Mouse (Mus musculus): ENCODE measurements around the gene Parva. TPM values are rescaled to one million over a fixed set of nuclear protein-coding genes. Genes with fewer than 3 reads are reported as not detected.

Gene Parva
- polyA plus RNA-seq, 1 experiment from 2014 or later, result 80.2 TPM

DNA sequence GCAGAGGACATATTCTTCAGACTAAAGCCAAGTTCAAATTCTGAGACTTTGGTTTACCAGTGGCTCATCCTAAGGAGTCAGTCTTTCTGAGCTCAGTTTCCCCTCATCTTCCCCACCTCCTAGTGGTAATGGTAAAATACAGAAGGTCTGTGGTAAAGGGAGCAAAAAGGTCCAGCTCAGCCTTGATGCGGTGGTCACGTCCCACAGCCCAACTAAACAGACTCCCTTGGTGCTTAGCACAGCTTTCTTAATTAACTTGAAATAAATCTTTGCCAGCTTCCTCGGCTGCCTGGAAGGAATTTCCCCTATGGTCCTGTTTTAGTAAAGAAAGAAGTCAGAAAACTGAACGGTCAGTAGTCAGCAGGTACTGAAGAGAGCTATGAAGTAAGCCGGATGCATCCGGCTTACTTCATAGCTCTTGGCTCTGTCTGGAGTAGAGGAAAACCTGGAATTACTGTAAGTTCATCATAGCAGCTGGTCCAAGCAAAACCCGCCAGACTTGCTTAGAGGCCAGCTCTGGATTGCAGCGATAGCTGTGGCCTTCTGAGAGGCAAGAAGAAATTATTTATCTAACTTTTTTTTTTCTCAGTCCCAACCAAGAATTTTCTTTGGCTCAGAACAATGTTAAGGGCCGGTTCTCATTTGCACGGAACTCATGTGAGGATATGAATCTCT, 176.3 kb downstream of the Parva start:
- DNase-seq (ENCODE audit: low spot score) (peak; percentile 93), ATAC-seq (replicated peaks; ENCODE audit: low FRiP score, low read depth) (peak; percentile 88)
- H3K4me2 ChIP-seq (ENCODE audit: low read length), result 0 out of 2 replicates have a peak overlapping the region, but pooled peaks have one; percentile 1
- 14% methylated on average over 10 of the region's 10 CpGs for WGBS
- H3K9ac ChIP-seq (ENCODE audit: low read depth, low read length), result no peak overlapping the region
- H3K27me3 ChIP-seq (ENCODE audit: insufficient read depth, low read length), result no peaks in the 10 kb centered on the region
- no peaks in the 10 kb centered on the region for H3K9me3 ChIP-seq (replicated peaks; ENCODE audit: low read length)
- peaks cover 10% of the 10 kb centered on the region for H3K4me1 ChIP-seq (replicated peaks; ENCODE audit: insufficient read depth, low read length)
- peak; percentile 44; the same call in 1 of the 2 replicates for TF ChIP-seq CTCF (IDR thresholded peaks at IDR 0.05; ENCODE audit: low read depth)
- H3K36me3 ChIP-seq (ENCODE audit: insufficient read depth, low read length), result no peaks in the 10 kb centered on the region
- peak overlapping the region; percentile 69 for H3K27ac ChIP-seq
- no peak overlapping the region for H3K4me3 ChIP-seq (replicated peaks; ENCODE audit: low read depth, low read length)

DNA sequence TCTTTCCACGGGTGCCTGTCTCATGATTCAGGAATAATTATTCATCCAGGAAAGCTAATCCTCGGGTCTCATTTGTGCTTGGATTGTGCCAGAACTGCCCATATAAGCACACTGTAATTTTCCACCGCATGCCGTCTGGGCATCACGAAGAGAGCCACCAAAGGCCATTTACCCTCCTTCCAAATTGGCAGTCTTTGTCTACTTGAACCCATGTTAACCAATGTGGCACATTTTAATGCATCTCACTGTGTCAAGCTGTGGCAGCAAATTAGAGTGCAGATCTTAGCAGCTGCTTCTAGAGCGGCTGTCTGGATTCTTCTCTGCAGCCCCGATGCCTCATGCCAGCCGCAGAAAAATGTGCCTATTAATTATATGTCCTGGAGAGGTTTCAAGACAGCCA, 176.9 kb downstream of the Parva start:
- DNase-seq (ENCODE audit: low spot score) (no peak), ATAC-seq (replicated peaks; ENCODE audit: low FRiP score, low read depth) (no peak)
- 0 out of 2 replicates have a peak overlapping the region, but pooled peaks have one; percentile 1 for H3K4me2 ChIP-seq (ENCODE audit: low read length)
- TF ChIP-seq CTCF (IDR thresholded peaks at IDR 0.05; ENCODE audit: low read depth), result no peak
- WGBS, result 37% methylated on average over 8 of the region's 8 CpGs
- no peaks in the 10 kb centered on the region for H3K9me3 ChIP-seq (replicated peaks; ENCODE audit: low read length)
- H3K4me1 ChIP-seq (replicated peaks; ENCODE audit: insufficient read depth, low read length), result peaks cover 10% of the 10 kb centered on the region
- no peaks in the 10 kb centered on the region for H3K36me3 ChIP-seq (ENCODE audit: insufficient read depth, low read length)
- H3K9ac ChIP-seq (ENCODE audit: low read depth, low read length), result no peak overlapping the region
- H3K27me3 ChIP-seq (ENCODE audit: insufficient read depth, low read length), result no peaks in the 10 kb centered on the region
- peak overlapping the region; percentile 68 for H3K27ac ChIP-seq
- no peak overlapping the region for H3K4me3 ChIP-seq (replicated peaks; ENCODE audit: low read depth, low read length)

DNA sequence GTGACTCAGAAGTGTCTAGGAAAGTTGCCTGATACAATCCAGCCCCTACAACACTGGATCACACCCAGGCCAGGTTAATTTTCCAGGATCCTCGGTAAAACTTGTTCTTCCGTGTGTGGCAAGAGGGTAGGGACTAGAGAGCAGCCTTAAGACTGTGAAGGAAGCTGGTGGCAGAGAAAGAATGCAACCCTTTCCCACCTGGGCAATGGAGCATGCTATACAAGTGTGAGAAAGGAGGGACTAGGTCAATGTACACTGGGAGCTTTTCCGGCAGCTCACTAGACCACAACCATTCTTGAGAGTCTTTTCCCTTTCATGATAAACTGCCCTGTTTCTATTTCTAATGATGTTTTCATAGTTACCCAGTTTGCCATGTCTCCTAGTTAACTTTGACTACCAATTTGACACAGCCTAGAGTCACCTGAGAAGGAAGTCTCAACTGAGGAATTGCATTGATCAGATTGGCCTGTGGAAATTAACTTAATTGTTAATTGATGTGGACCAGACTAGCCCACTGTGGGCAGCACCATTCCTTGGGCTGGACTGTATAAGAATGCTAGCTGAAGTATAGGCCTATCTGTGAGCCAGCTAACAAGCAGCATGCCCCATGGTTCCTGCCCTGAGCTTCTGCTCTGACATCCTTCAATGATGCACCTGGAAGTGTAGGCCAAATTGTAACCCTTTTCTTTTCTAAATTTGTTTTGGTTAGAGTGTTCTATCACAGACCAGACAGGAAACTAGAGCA, 186.9 kb downstream of the Parva start:
- Histone ChIP-seq H3K4me3 (replicated peaks; ENCODE audit: low read depth, low read length) (no peak overlapping the region), H3K9ac (ENCODE audit: low read depth, low read length) (no peak overlapping the region), H3K27me3 (ENCODE audit: insufficient read depth, low read length) (no peaks in the 10 kb centered on the region), H3K36me3 (ENCODE audit: insufficient read depth, low read length) (no peaks in the 10 kb centered on the region), H3K9me3 (replicated peaks; ENCODE audit: low read length) (no peaks in the 10 kb centered on the region), H3K4me2 (ENCODE audit: low read length) (no peak overlapping the region), H3K27ac (peak overlapping the region; percentile 70), H3K4me1 (replicated peaks; ENCODE audit: insufficient read depth, low read length) (no peaks in the 10 kb centered on the region)
- 39% methylated on average over 3 of the region's 3 CpGs for WGBS
- no peak for TF ChIP-seq CTCF (IDR thresholded peaks at IDR 0.05; ENCODE audit: low read depth)
- DNase-seq (ENCODE audit: low spot score), result peak; percentile 66
- ATAC-seq (replicated peaks; ENCODE audit: low FRiP score, low read depth), result peak; percentile 81

DNA sequence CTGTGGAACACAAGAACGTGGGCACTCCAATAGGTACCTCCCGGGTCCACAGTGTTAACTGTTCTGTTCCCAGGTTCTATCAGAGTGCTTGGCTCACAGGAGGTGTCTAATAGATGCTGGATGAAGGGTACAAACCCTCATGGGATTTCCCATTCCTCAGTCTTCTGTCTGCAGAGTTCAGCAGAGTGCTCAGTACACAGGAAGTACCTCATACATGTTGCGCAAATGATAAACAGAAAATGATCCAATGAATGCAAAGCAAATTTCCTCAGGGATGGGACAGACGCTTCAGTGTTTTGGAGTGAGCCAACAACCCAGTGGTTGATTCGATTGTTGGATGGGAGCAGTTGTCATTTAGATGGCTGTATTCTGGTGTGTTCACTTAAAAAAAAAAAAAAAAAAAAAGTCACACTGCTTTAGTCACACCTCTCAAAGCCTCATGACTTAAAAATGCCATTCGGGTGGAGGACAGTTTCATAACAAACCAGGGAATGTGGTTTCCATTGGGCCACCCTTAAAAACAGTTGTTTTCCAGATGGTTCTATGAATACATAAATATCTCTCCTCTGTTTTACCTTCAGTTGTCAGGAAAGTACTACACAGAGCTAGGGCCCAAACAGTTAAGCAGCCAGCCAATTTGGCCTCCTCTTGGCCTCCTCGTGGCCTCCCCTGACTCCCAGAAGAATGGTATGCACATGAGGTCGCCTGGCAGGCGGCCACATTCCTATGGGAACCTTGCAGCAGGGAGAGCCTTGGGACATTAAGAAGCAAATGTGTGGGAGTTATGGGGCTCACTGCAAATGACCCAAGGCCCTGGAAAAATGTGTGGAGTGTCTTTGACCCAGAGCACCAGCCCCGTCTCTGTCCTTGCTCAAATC, 187.7 kb downstream of the Parva start:
- H3K4me1 ChIP-seq (replicated peaks; ENCODE audit: insufficient read depth, low read length), result no peaks in the 10 kb centered on the region
- no peaks in the 10 kb centered on the region for H3K27me3 ChIP-seq (ENCODE audit: insufficient read depth, low read length)
- no peak for TF ChIP-seq CTCF (IDR thresholded peaks at IDR 0.05; ENCODE audit: low read depth)
- 47% methylated on average over 10 of the region's 10 CpGs for WGBS
- ATAC-seq (replicated peaks; ENCODE audit: low FRiP score, low read depth), result no peak; the same call in 1 of the 2 replicates
- no peak overlapping the region for H3K4me2 ChIP-seq (ENCODE audit: low read length)
- H3K9ac ChIP-seq (ENCODE audit: low read depth, low read length), result no peak overlapping the region
- H3K27ac ChIP-seq, result peak overlapping the region; percentile 70
- DNase-seq (ENCODE audit: low spot score), result peak; percentile 81
- no peaks in the 10 kb centered on the region for H3K9me3 ChIP-seq (replicated peaks; ENCODE audit: low read length)
- no peak overlapping the region for H3K4me3 ChIP-seq (replicated peaks; ENCODE audit: low read depth, low read length)
- H3K36me3 ChIP-seq (ENCODE audit: insufficient read depth, low read length), result no peaks in the 10 kb centered on the region

DNA sequence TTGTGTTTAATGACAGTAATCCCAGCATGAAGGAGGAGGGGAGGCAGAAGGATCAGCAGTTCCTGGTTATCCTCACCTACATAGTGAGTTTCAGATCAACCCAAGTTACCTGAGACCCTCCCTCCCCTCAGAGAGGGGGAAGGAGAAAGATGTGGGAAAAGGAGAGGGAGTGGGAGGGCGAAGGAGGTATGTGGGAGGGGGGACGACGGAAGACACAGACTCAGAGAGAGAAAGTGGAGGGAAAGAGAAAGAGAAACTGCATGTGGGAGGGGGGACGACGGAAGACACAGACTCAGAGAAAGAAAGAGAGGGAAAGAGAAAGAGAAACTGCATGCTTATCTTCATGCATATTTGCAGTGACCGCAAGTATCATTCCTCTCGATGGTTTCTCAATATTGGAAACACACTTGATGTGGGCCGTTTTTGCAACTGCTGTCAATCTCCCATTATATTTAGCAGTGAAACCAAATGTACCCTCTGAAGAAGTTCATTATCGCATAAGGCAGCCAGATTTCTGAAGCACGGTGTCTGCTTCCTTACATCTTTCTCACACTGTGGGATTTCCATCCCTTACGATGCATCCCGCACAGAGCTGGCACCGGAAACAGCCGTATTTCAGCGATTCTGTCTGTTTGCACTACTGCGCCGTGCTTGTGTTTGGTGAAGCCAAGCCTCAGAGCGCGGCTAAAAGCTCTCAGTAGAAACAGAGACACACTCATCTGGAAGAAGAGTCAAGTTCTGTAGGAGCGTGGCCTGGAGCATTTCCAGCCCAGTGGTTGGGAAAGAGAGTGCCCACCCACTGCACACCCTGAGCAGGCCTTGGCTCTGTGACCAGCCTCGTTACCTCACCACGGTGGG, 193.2 kb downstream of the Parva start:
- H3K9ac ChIP-seq (ENCODE audit: low read depth, low read length), result 0 out of 2 replicates have a peak overlapping the region, but pooled peaks have one; percentile 13
- no peak for TF ChIP-seq CTCF (IDR thresholded peaks at IDR 0.05; ENCODE audit: low read depth)
- ATAC-seq (replicated peaks; ENCODE audit: low FRiP score, low read depth), result no peak

More for the DNA sequence above, 193.2 kb downstream of the Parva start:
- H3K4me3 ChIP-seq (replicated peaks; ENCODE audit: low read depth, low read length), result no peak overlapping the region
- peak overlapping the region; percentile 25; the same call in 1 of the 2 replicates for H3K4me2 ChIP-seq (ENCODE audit: low read length)
- no peaks in the 10 kb centered on the region for H3K36me3 ChIP-seq (ENCODE audit: insufficient read depth, low read length)
- 55% methylated on average over 22 of the region's 22 CpGs for WGBS
- no peak overlapping the region for H3K27ac ChIP-seq
- peak; percentile 7 for DNase-seq (ENCODE audit: low spot score)
- no peaks in the 10 kb centered on the region for H3K9me3 ChIP-seq (replicated peaks; ENCODE audit: low read length)
- no peaks in the 10 kb centered on the region; the same call in 1 of the 2 replicates for H3K4me1 ChIP-seq (replicated peaks; ENCODE audit: insufficient read depth, low read length)
- H3K27me3 ChIP-seq (ENCODE audit: insufficient read depth, low read length), result no peaks in the 10 kb centered on the region

Measured in kidney, postnatal 0 days (tissue).